Mouse (Mus musculus) lung, adult 2 months (tissue): Measurements from ENCODE around the gene Arpc5. TPM values are rescaled to one million over a fixed set of nuclear protein-coding genes. Genes with fewer than 3 reads are reported as not detected.

Experiments used
- DNase-seq: peaks from one replicate; pipeline ENCODE4 v3.0.0; 2022
- H3K4me1 ChIP-seq: fragments of 200-500 bp; 2 replicates; pipeline ENCODE4 v1.6.1; 2011; ENCODE audit warnings: low read length; ENCODE audit not compliant: control insufficient read depth, insufficient read depth
- H3K4me3 ChIP-seq: fragments of 200-500 bp; replicated peaks from 2 replicates; pipeline ENCODE3; 2011; ENCODE audit warnings: low read depth, mild to moderate bottlenecking, control low read depth, low read length; ENCODE audit errors: extremely low read depth
- CTCF ChIP-seq: fragments of 200-500 bp; IDR thresholded peaks from 2 replicates; pipeline ENCODE4 v1.5.1; 2011; ENCODE audit warnings: mild to moderate bottlenecking, low read length, control low read depth; ENCODE audit not compliant: insufficient read depth
- POLR2A ChIP-seq: fragments of 200-500 bp; IDR thresholded peaks from 2 replicates; pipeline ENCODE4 v1.6.1; 2011; ENCODE audit warnings: low read depth, mild to moderate bottlenecking, control low read depth, low read length, borderline replicate concordance; ENCODE audit errors: extremely low read depth
- WGBS: fragments of 180-500 bp; shearing (Covaris S2); methylation state at CpG from one replicate; pipeline ENCODE4 v1.1.7; 2018; 5-methylcytosine and 5-hydroxymethylcytosine counted together
- polyA plus RNA-seq: library from polyadenylated mRNA; depleted of rRNA; stranded (reverse); fragments of >200 nt; gene quantifications from 2 replicates; pipeline ENCODE4 v1.2.3, GENCODE M21; 2012; rRNA removed

Arpc5 gene
- 90.4 and 99.5 TPM in 2 replicates for polyA plus RNA-seq

DNA sequence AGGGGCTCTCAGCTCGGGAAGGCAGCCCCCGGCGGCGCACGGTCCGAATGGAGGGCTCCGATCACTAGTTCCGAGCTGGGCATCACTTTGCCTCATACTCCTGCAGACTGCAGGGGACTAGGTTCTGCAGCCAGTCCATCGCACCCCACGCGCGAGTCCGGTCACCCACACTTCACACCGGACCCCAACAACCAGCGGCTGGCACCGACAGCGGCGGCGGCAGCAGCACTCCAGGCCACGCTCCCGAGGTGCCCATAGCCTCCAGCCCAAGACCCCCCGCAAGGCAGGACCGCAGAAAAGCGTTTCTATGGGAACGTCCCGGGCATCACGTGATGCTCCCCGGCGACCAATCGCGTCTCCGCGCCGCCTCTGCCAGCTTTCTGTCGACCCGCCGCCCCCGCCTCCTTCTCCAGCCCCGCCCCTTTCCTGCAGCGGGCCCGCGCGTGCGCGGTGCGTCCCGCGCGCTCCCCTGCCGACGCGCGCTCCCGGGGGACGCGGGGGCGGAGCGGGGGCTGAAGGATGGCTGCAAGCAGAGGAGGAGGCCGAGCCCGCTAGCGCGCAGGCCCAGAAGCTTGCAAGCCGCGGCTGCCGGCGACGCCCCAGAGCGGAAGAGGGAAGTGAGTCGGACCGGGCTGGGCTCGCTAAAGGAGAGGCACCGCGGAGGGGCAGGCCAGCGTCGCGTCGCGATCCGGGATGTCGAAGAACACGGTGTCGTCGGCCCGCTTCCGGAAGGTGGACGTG is at the start of gene Arpc5, which contains the start of gene Rgl1:
TSS of gene Arpc5 (plus strand) at position 511 of the 741 bp plus-strand sequence.
TSS of gene Rgl1 (minus strand) at position 320 of the 741 bp plus-strand sequence.
- TF ChIP-seq CTCF, result no peak
- peak; percentile 96 for TF ChIP-seq POLR2A
- under 1% methylated on average over 82 of the region's 86 CpGs for WGBS
- DNase-seq, result peak; percentile 93
- Histone ChIP-seq H3K4me3 (peak within 1 kb of the TSS; percentile 71), H3K4me1 (no peaks in the 10 kb centered on the region; the same call in none of the 2 replicates)

DNA sequence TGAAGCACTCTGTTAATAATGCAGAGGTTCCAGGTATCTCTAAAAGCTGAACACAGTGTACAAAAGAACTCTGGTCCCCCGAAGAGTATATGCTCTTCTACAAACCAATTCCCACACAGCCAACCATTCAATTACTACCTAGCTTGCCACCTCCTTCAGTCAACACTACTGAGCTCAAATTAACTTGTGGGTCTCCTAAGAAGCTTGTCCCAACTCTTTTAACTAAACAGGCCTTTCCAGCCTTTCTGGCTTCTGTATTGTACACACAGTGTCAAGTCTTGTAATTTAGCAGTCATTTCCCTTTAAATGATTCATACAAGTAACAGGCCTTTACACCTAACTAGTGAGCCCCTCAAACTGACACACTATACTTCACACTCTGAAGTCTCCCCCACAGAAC is 49.0 kb upstream of the Arpc5 start:
- no peak for TF ChIP-seq POLR2A
- no peak for TF ChIP-seq CTCF
- H3K4me3 ChIP-seq, result no peak overlapping the region
- DNase-seq, result no peak
- H3K4me1 ChIP-seq, result peaks cover 2% of the 10 kb centered on the region; the same call in 1 of the 2 replicates
- WGBS, result 81% methylated on average over 1 of the region's 1 CpGs

DNA sequence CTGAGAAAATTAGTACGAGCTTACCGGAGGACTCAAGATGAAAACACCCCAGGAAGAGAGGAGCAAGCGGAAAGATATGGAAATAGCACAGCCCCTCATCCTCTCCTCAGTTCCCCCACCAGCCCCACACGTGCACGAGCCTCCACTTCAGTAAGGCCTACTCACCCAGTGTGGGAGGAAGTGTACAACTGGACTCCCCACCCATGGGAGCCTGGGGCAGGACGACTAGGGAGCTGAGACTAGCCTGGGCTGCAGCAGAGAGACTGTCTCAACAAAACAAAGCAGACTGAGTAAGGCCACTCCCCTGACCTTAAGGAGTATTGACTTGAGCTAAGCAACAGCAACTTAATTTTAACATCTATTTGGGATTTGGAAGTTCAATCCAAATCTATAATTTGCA is 48.1 kb upstream of the Arpc5 start:
- WGBS, result 28% methylated on average over 6 of the region's 6 CpGs
- DNase-seq, result no peak

DNA sequence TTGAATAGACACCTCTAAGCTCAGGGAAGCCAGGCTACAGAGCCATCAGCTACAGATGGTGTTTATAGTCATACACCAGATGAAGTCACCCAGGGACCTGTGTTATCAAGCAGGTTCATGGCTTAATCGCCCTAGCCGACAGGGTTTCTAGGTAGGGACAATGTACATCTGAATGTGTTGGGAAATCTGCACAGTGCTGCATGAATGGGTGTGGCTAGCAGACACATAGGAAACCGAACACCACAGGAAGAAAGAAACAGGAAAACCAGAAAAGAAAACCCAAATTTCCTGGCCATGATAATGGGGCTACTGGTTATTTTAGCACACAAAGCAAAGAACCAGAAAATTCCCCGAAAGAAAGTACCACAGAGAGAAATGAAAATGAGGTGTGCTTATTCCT is 45.4 kb upstream of the Arpc5 start:
- Histone ChIP-seq H3K4me1 (peaks cover 2% of the 10 kb centered on the region; the same call in 1 of the 2 replicates), H3K4me3 (no peak overlapping the region)
- TF ChIP-seq CTCF (no peak), POLR2A (no peak)
- WGBS, result 38% methylated on average over 4 of the region's 4 CpGs
- no peak for DNase-seq

More for the DNA sequence above, 48.1 kb upstream of the Arpc5 start:
- Histone ChIP-seq H3K4me3 (no peak overlapping the region), H3K4me1 (peaks cover 2% of the 10 kb centered on the region; the same call in 1 of the 2 replicates)
- TF ChIP-seq POLR2A (no peak), CTCF (no peak)

DNA sequence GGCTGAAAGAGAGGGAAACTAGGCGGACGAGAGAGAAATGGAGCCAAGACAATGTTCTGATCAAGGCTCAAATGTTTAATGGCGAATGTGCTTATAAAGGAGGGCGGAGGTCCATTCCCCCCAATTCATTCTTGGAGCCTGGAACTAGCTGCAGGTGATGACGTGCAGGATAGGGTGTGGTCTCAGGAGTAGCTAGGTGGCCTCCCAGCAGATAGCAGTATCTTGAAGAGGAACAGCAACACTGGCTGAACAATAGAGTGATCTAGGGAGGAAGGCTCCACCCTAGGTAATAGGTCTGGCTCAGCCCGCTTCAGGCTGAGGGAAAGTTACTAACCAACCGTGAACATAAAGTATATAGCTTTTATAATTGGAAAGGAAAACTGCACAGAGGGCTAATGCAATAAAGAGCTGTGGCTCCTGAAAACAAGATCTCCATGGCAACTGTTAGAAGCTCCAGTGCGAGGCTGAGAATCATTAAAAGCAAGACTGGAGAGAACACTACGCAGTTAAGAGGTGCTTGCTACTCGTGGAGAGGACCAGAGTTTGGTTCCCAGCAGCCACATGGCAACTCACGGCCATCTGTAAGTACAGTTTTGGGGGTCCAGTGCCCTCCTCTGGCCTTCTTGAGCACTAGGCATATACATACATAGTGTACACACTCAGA is 44.7 kb upstream of the Arpc5 start:
- H3K4me3 ChIP-seq, result no peak overlapping the region
- TF ChIP-seq POLR2A (no peak), CTCF (no peak)
- DNase-seq, result no peak
- H3K4me1 ChIP-seq, result peaks cover 2% of the 10 kb centered on the region; the same call in 1 of the 2 replicates
- WGBS, result 76% methylated on average over 11 of the region's 11 CpGs

DNA sequence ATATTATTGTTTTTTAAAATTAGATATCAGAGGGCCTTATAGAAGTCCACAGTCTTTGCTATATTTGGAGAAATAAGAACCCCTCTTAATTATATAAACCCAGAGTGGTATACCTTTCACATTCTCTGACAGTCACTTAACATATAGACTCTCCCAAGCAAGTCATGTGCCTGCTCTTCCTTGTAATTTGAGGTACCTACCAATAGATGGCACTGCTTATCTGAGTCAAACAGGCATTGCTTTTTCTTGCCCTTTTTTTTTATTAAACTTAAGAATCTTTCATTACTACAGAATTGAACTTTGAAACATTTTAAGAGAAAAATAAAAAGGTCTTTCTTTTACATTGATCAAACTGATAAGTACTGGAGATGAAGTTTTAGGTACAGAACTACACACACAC is 42.1 kb upstream of the Arpc5 start:
- H3K4me1 ChIP-seq, result peaks cover 2% of the 10 kb centered on the region; the same call in 1 of the 2 replicates
- no peak for DNase-seq
- no peak overlapping the region for H3K4me3 ChIP-seq
- TF ChIP-seq CTCF (peak; percentile 42; the same call in 1 of the 2 replicates), POLR2A (no peak)

DNA sequence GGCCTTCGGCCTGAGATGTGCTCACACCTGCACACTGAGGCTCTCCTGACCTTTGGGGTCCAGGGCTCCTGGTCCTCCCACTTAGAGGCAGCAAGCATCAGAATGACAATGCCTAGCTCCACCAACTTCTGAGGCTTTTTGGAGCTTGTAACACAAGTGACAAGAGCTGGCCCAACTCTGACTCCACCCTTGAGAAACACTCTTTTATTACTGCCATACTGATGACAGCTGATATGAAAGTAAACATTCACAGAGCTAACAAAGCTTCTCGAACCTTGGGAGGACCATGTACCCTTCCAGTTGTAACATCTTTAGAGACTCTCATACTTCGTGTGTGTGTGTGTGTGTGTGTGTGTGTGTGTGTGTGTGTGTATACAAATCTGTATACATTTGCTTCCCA is 40.2 kb upstream of the Arpc5 start:
- H3K4me3 ChIP-seq, result no peak overlapping the region
- DNase-seq, result no peak
- TF ChIP-seq CTCF (no peak), POLR2A (no peak)
- 46% methylated on average over 3 of the region's 3 CpGs for WGBS
- no peaks in the 10 kb centered on the region for H3K4me1 ChIP-seq

DNA sequence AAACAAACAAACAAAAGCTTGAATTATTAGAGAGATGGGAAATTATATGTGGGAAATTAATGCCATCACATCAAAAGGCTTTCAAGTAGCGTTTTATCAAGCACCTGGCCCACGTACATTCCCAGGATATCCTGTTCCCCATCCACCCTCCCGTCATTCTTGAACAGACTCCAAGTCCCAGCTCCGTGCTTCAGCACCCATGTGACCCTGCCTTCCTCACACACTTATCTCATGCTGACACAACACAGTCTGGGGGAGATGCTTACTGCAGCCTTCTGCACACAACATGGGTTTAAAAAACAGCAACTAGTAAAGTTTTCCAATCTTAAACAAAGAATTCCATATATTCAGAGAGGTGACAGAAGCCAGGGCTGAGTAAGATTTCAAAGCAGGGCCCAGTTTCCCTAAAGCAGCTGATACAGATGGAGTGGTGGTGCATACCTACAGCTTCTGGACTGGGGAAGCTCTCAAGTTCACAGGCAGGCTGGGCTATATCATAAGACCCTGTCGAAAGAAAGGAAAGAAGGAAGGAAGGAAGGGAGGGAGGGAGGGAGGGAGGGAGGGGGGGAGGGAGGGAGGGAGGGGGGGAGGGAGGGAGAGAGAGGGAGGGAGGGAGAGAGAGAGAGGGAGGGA is 38.6 kb upstream of the Arpc5 start:
- TF ChIP-seq CTCF (no peak), POLR2A (no peak)
- 9% methylated on average over 5 of the region's 5 CpGs for WGBS
- no peaks in the 10 kb centered on the region for H3K4me1 ChIP-seq
- no peak for DNase-seq
- no peak overlapping the region for H3K4me3 ChIP-seq

DNA sequence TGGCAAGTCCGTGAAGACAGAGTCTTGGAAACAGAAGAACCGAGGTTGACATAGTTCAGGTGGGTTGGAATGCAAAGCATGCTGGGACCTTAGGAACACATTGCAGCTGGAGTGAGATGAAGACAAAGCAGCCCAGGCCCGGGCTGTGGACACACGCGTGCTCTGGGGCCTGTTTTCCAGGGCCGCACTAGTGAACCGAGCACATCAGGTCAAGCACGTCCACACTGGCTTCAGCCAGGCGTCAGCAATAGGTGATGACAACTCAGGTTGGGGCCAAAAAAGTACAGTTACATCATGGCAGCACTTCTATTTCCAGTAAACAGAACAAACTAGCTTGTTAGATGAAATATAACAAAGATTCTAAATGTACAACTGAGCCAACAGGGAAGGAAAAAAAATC is 27.5 kb upstream of the Arpc5 start:
- Histone ChIP-seq H3K4me3 (no peak overlapping the region), H3K4me1 (peaks cover 3% of the 10 kb centered on the region; the same call in 1 of the 2 replicates)
- TF ChIP-seq CTCF, result no peak
- TF ChIP-seq POLR2A, result no peak
- DNase-seq, result no peak
- 72% methylated on average over 9 of the region's 9 CpGs for WGBS

DNA sequence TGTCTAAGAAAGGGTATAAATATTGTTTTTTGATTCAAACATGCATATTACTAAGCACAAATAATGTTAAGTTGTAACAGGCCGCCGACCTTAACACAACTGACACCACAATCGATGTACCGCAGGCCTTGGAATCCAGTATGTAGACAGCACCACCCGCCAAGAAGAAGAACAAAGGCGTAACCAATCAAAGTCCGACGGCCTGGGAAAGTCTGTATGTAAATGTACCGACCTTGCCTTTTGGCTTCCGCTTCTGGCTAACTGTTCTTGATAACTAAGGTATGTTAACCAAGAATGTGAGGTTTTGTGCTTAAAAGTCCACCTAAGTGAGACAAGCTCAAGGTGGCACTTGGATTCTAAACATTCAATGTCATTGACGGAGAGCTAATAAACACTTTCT is 27.0 kb upstream of the Arpc5 start:
- peaks cover 3% of the 10 kb centered on the region; the same call in 1 of the 2 replicates for H3K4me1 ChIP-seq
- WGBS, result 91% methylated on average over 11 of the region's 11 CpGs
- DNase-seq, result no peak
- H3K4me3 ChIP-seq, result no peak overlapping the region
- TF ChIP-seq POLR2A, result no peak
- TF ChIP-seq CTCF, result no peak
